Mouse (Mus musculus) lung, embryonic 15.5 days (tissue): Measurements from ENCODE around the gene Sept3. TPM values are rescaled to one million over a fixed set of nuclear protein-coding genes. Genes with fewer than 3 reads are reported as not detected.

ENCODE experiments used
- ATAC-seq: fragments of 200-750 bp; cut with Nextera tagmentation; 2 replicates; pipeline ENCODE4 v1.8.0; 2017; ENCODE audit warnings: moderate number of reproducible peaks, borderline replicate concordance; ENCODE audit not compliant: low FRiP score, low TSS enrichment; ENCODE audit errors: extremely low read depth
- H3K27ac ChIP-seq: fragments of 300-500 bp; sonication (generic); 2 replicates; pipeline ENCODE4 v1.5.1; 2015; ENCODE audit warnings: moderate library complexity, mild to moderate bottlenecking, inconsistent platforms
- H3K27me3 ChIP-seq: fragments of 300-500 bp; sonication (generic); 2 replicates; pipeline ENCODE4 v1.6.1; 2015; ENCODE audit warnings: inconsistent platforms
- H3K36me3 ChIP-seq: fragments of 300-500 bp; sonication (generic); 2 replicates; pipeline ENCODE4 v1.6.1; 2015; ENCODE audit warnings: inconsistent platforms
- H3K4me1 ChIP-seq: fragments of 300-500 bp; sonication (generic); 2 replicates; pipeline ENCODE4 v1.6.1; 2015; ENCODE audit warnings: inconsistent platforms
- H3K4me2 ChIP-seq: fragments of 300-500 bp; sonication (generic); 2 replicates; pipeline ENCODE4 v1.6.1; 2015; ENCODE audit warnings: inconsistent platforms, mild to moderate bottlenecking, moderate library complexity
- H3K4me3 ChIP-seq: fragments of 300-500 bp; sonication (generic); 2 replicates; pipeline ENCODE4 v1.5.1; 2015; ENCODE audit warnings: mild to moderate bottlenecking, inconsistent platforms
- H3K9ac ChIP-seq: fragments of 300-500 bp; sonication (generic); 2 replicates; pipeline ENCODE4 v1.6.1; 2015; ENCODE audit warnings: inconsistent platforms
- H3K9me3 ChIP-seq: fragments of 300-500 bp; sonication (generic); 2 replicates; pipeline ENCODE4 v1.6.1; 2016; ENCODE audit warnings: inconsistent platforms
- WGBS: fragments of 180-500 bp; shearing (Covaris S2); methylation state at CpG from one replicate; pipeline ENCODE4 v1.1.7; 2015; 5-methylcytosine and 5-hydroxymethylcytosine counted together
- polyA plus RNA-seq: library from polyadenylated mRNA; unstranded; fragments of >200 nt; fragmentation: Nextera tagmentation; extraction: Ambion mirVana; gene quantifications from 2 replicates; pipeline ENCODE4 v1.2.1, GENCODE M21; 2015

Sept3 gene
- polyA plus RNA-seq, 1 experiment from 2014 or later: 4.1 TPM

- Histone ChIP-seq H3K9me3 (no peaks in the 10 kb centered on the region), H3K36me3 (0 out of 2 replicates have a peak, but pooled peaks cover 5% of the 10 kb centered on the region), H3K4me3 (peak overlapping the region; percentile 56), H3K4me1 (peaks cover 26% of the 10 kb centered on the region), H3K9ac (peak overlapping the region; percentile 70), H3K27ac (peak overlapping the region; percentile 78), H3K27me3 (no peaks in the 10 kb centered on the region), H3K4me2 (peak overlapping the region; percentile 78)
- ATAC-seq: peak; percentile 11; the same call in 1 of the 2 replicates
- WGBS: 2% methylated on average over 39 of the region's 40 CpGs
Observed at GRCm38 (mm10) chr15:82341036-82341501, 66.4 kb downstream of the Sept3 start.

GRCm38 (mm10) chr15:82341675-82342542, 67.2 kb downstream of the Sept3 start:
- H3K4me3 ChIP-seq: peak overlapping the region; percentile 56
- no peaks in the 10 kb centered on the region for H3K9me3 ChIP-seq
- peak overlapping the region; percentile 78 for H3K27ac ChIP-seq
- WGBS: 47% methylated on average over 15 of the region's 15 CpGs
- peaks cover 30% of the 10 kb centered on the region for H3K4me1 ChIP-seq
- peak overlapping the region; percentile 78 for H3K4me2 ChIP-seq
- peak overlapping the region; percentile 70 for H3K9ac ChIP-seq
- no peaks in the 10 kb centered on the region for H3K36me3 ChIP-seq
- no peaks in the 10 kb centered on the region for H3K27me3 ChIP-seq
- no peak for ATAC-seq

DNA sequence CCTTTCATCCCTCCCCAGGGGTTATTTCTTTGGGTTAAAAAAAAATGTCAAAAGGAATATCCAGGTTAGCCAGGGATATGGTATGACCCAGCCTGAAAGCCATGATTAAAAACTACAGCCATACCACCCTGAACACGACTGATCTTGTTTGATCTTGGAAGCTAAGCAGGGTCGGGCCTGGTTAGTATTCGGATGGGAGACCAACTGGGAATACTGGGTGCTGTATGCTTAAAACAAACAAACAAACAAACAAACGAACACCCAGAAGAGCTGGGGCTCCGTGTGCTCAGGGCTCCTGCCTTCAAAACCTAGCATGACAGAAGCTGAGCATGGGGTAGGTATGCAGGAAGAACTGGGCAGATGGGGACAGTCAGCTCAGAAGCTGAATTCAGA, 67.8 kb downstream of the Sept3 start:
- Histone ChIP-seq H3K36me3 (no peaks in the 10 kb centered on the region), H3K4me3 (no peak overlapping the region), H3K9ac (no peak overlapping the region), H3K4me2 (no peak overlapping the region), H3K9me3 (no peaks in the 10 kb centered on the region), H3K27me3 (no peaks in the 10 kb centered on the region), H3K27ac (no peak overlapping the region), H3K4me1 (peaks cover 32% of the 10 kb centered on the region)
- WGBS: 72% methylated on average over 5 of the region's 5 CpGs
- ATAC-seq: no peak

GRCm38 (mm10) chr15:82343368-82344287, 68.9 kb downstream of the Sept3 start:
- 84% methylated on average over 27 of the region's 27 CpGs for WGBS
- no peaks in the 10 kb centered on the region for H3K27me3 ChIP-seq
- H3K9ac ChIP-seq: no peak overlapping the region
- no peak overlapping the region for H3K4me2 ChIP-seq
- H3K9me3 ChIP-seq: no peaks in the 10 kb centered on the region
- peaks cover 10% of the 10 kb centered on the region for H3K36me3 ChIP-seq
- H3K27ac ChIP-seq: no peak overlapping the region
- H3K4me3 ChIP-seq: no peak overlapping the region
- ATAC-seq: no peak
- peaks cover 26% of the 10 kb centered on the region for H3K4me1 ChIP-seq

Other genes with a start within 250 kb of the Sept3 start
- 20.5 and 25.1 TPM in 2 replicates for gene Desi1, start 241.0 kb upstream of the Sept3 start, polyA plus RNA-seq
- gene Snu13, start 227.3 kb upstream of the Sept3 start, polyA plus RNA-seq: 296 and 301 TPM in 2 replicates
- not detected in 2 replicates for gene 4930407I10Rik, start 215.7 kb upstream of the Sept3 start, polyA plus RNA-seq
- 0.04 TPM in 1 of 2 replicates, not detected in the other for gene Mei1, start 204.9 kb upstream of the Sept3 start, polyA plus RNA-seq
- gene Ccdc134, start 147.0 kb upstream of the Sept3 start, polyA plus RNA-seq: 19.4 and 20.9 TPM in 2 replicates
- gene Srebf2, start 127.7 kb upstream of the Sept3 start, polyA plus RNA-seq: 126 and 132 TPM in 2 replicates
- 1.1 and 1.3 TPM in 2 replicates for gene Shisa8, start 62.1 kb upstream of the Sept3 start, polyA plus RNA-seq
- 0.12 TPM in 1 of 2 replicates, not detected in the other for gene Tnfrsf13c, start 50.5 kb upstream of the Sept3 start, polyA plus RNA-seq
- gene Cenpm, start 30.1 kb upstream of the Sept3 start, polyA plus RNA-seq: 71.6 and 74.5 TPM in 2 replicates
- not detected in 2 replicates for gene 1500009C09Rik, start 22.5 kb upstream of the Sept3 start, polyA plus RNA-seq
- 0.37 and 0.40 TPM in 2 replicates for gene Wbp2nl, start 24.1 kb downstream of the Sept3 start, polyA plus RNA-seq
- gene Naga, start 64.0 kb downstream of the Sept3 start, polyA plus RNA-seq: 47.0 and 52.3 TPM in 2 replicates
- 15.4 and 16.4 TPM in 2 replicates for gene Pheta2, start 64.0 kb downstream of the Sept3 start, polyA plus RNA-seq
- gene Smdt1, start 64.1 kb downstream of the Sept3 start, polyA plus RNA-seq: 235 and 254 TPM in 2 replicates
- 276 and 282 TPM in 2 replicates for gene Ndufa6, start 79.4 kb downstream of the Sept3 start, polyA plus RNA-seq
- 6.7 and 9.6 TPM in 2 replicates for gene Cyp2d22, start 105.4 kb downstream of the Sept3 start, polyA plus RNA-seq
- gene Cyp2d11, start 119.1 kb downstream of the Sept3 start, polyA plus RNA-seq: not detected in 2 replicates
- 0.34 TPM in 1 of 2 replicates, not detected in the other for gene Cyp2d10, start 132.3 kb downstream of the Sept3 start, polyA plus RNA-seq
- not detected in 2 replicates for gene Cyp2d9, start 158.5 kb downstream of the Sept3 start, polyA plus RNA-seq